Mouse (Mus musculus): Measurements from ENCODE around the gene Pomt2. TPM values are rescaled to one million over a fixed set of nuclear protein-coding genes. Genes with fewer than 3 reads are reported as not detected.

Pomt2 gene
- polyA plus RNA-seq, 1 experiment from 2014 or later: 16.1 TPM

DNA sequence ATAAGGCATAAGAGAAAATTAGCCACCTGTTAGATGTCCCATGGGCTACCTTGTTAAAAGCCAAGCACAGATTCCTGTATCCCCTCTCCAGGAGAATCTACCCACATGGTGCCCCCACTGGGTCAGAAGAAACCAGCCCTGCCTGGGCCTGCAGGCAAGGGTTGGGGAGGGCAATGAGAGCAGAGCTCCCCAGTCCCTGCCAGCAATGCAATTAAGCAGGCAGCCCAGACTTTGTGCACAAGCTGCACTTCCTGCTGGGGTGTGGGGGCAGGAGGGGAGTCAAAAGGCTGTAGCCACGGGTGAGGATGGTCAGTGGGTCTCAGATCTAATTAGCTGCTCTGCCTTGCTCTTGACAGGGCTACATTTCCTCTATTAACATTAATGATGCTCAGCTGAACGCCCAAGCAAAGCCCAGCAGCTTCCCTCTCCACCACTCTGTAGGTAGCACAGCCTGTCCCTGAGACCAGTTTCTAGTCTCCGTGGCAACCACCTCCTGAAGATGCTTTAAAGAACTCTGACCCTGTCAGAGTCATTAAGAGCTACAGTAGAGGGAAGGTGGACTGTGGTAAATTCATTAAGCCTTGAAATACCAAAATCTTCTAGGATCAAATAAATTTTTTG, 40.3 kb downstream of the Pomt2 start:
- WGBS: 52% methylated on average over 3 of the region's 3 CpGs
- Histone ChIP-seq H3K27me3 (ENCODE audit: insufficient read depth, poor library complexity, severe bottlenecking) (peaks cover 22% of the 10 kb centered on the region), H3K9me3 (no peaks in the 10 kb centered on the region), H3K4me1 (peaks cover 7% of the 10 kb centered on the region), H3K36me3 (peaks cover 32% of the 10 kb centered on the region; the same call in 1 of the 2 replicates), H3K4me3 (no peak overlapping the region), H3K27ac (no peak overlapping the region)
- no peak for DNase-seq (ENCODE audit: low spot score)

- no peak for DNase-seq (ENCODE audit: low spot score)
- H3K9me3 ChIP-seq: no peaks in the 10 kb centered on the region
- peaks cover 48% of the 10 kb centered on the region for H3K27me3 ChIP-seq (ENCODE audit: insufficient read depth, poor library complexity, severe bottlenecking)
- H3K4me1 ChIP-seq: peaks cover 15% of the 10 kb centered on the region
- WGBS: 85% methylated on average over 4 of the region's 4 CpGs
- no peak overlapping the region for H3K4me3 ChIP-seq
- H3K36me3 ChIP-seq: peaks cover 14% of the 10 kb centered on the region; the same call in 1 of the 2 replicates
- no peak overlapping the region for H3K27ac ChIP-seq
These were observed 43.0 kb downstream of the Pomt2 start for GRCm38 (mm10) chr12:87104796-87105195.

DNA sequence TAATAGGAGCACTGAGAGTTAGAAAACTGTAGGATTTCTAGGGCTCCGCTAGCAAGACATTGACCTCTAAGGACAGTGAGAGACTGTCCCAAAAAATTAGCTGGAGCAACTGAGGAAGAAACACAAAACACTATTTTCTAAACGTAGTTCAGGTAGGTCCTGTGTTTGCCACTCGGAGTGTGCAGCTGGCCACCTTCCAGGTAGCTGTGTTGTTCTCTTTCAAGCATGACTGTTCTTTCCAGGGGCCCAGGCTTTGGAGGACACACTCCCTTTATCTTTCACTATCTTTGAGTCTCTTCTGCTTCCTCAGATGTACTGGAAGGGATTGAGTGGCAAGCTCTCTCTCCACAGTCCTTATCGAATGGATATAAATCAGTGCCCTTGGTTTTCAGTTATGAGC, 44.3 kb downstream of the Pomt2 start:
- Histone ChIP-seq H3K4me1 (peaks cover 15% of the 10 kb centered on the region), H3K4me3 (no peak overlapping the region), H3K36me3 (peaks cover 5% of the 10 kb centered on the region; the same call in 1 of the 2 replicates), H3K27ac (no peak overlapping the region), H3K9me3 (no peaks in the 10 kb centered on the region), H3K27me3 (ENCODE audit: insufficient read depth, poor library complexity, severe bottlenecking) (peaks cover 61% of the 10 kb centered on the region)
- no peak for DNase-seq (ENCODE audit: low spot score)
- WGBS: 87% methylated on average over 4 of the region's 4 CpGs

DNA sequence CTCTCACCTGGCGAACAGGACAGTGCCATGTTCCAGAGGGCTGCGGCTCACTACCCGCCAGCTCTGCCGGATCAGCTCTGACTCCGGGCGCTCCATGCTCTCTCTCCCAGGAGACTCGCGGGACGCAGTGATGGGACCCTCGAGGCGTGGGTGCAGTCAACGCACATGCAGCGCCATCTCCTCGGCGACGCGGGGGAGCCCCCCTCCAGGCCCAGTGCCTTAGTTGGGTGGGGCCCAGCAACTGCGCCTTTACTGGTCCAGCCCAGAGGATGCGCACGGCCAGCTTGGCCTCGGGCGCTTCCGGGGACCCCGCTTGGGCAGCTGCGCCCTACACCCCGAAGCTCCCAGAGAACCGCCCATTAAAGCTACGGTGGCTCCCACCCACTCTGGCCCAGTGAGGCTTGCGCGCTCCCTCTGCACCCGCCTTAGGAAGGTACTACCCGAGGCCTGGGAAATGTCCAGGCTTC, 45.6 kb downstream of the Pomt2 start, which contains the start of gene Ngb:
Gene Ngb (minus strand): TSS at position 375 of the 467 bp plus-strand sequence.
- H3K4me1 ChIP-seq: peaks cover 15% of the 10 kb centered on the region
- 5% methylated on average over 32 of the region's 32 CpGs for WGBS
- H3K4me3 ChIP-seq: peak within 1 kb of the TSS; percentile 56
- H3K27me3 ChIP-seq (ENCODE audit: insufficient read depth, poor library complexity, severe bottlenecking): peaks cover 73% of the 10 kb centered on the region
- no peak within 1 kb of the TSS for H3K27ac ChIP-seq
- H3K9me3 ChIP-seq: no peaks in the 10 kb centered on the region
- no peaks in the 10 kb centered on the region for H3K36me3 ChIP-seq
- DNase-seq (ENCODE audit: low spot score): no peak

- peaks cover 78% of the 10 kb centered on the region for H3K27me3 ChIP-seq (ENCODE audit: insufficient read depth, poor library complexity, severe bottlenecking)
- no peak overlapping the region for H3K27ac ChIP-seq
- no peaks in the 10 kb centered on the region for H3K36me3 ChIP-seq
- H3K9me3 ChIP-seq: no peaks in the 10 kb centered on the region
- peaks cover 15% of the 10 kb centered on the region for H3K4me1 ChIP-seq
- WGBS: 84% methylated on average over 4 of the region's 4 CpGs
- no peak for DNase-seq (ENCODE audit: low spot score)
- H3K4me3 ChIP-seq: no peak overlapping the region
These were observed 47.4 kb downstream of the Pomt2 start for GRCm38 (mm10) chr12:87100331-87100730.

GRCm38 (mm10) chr12:87093671-87094070, 54.1 kb downstream of the Pomt2 start:
- H3K4me1 ChIP-seq: peaks cover 24% of the 10 kb centered on the region
- H3K27me3 ChIP-seq (ENCODE audit: insufficient read depth, poor library complexity, severe bottlenecking): peaks cover 23% of the 10 kb centered on the region

DNA sequence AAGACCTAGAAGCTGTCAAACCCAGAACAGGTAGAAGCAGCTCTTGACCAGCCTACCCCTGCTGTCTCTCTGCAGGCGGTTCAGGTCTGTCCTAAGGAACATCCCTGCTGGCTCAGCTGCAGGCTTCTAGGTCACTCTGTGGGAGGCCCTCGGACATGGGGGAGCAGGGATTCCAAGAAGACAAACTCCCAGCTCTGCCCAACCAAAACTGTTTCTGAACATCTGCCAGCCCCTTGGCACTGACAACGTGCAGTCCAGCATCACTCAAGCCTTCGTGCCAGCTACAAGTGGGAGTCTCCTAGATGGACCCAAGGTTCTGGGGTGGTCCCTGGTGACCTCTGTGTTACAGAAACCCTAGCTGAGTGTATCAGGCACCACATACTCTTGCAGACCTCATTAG, 54.5 kb downstream of the Pomt2 start:
- H3K4me3 ChIP-seq: no peak overlapping the region
- 63% methylated on average over 4 of the region's 4 CpGs for WGBS
- peaks cover 28% of the 10 kb centered on the region for H3K4me1 ChIP-seq
- no peak for DNase-seq (ENCODE audit: low spot score)
- no peaks in the 10 kb centered on the region for H3K36me3 ChIP-seq
- H3K9me3 ChIP-seq: no peaks in the 10 kb centered on the region
- peaks cover 19% of the 10 kb centered on the region for H3K27me3 ChIP-seq (ENCODE audit: insufficient read depth, poor library complexity, severe bottlenecking)
- H3K27ac ChIP-seq: no peak overlapping the region; the same call in 1 of the 2 replicates

More at GRCm38 (mm10) chr12:87093671-87094070, 54.1 kb downstream of the Pomt2 start:
- WGBS: 68% methylated on average over 6 of the region's 6 CpGs
- no peak overlapping the region for H3K4me3 ChIP-seq
- no peaks in the 10 kb centered on the region for H3K36me3 ChIP-seq
- DNase-seq (ENCODE audit: low spot score): no peak
- no peaks in the 10 kb centered on the region for H3K9me3 ChIP-seq
- H3K27ac ChIP-seq: no peak overlapping the region

DNA sequence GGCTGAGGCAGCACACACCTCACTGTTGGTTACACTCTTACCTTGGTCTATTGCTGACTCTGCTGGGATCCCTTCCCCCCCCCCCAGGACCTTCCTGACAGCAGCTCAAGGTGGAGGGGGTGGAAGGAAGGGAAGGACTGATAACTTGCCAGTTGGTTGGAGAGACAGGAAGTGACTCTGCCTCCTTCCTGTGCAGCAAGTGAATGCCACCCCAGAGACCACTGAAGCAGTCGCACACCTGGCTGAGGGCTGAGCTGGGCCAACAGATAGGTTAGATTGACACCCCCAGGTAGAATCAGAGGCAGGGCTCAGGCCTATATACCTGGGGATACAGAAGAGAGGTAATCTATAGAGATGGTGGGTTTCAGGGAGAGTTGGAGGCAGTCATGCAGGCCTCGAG, 55.9 kb downstream of the Pomt2 start:
- Histone ChIP-seq H3K36me3 (no peaks in the 10 kb centered on the region), H3K4me1 (peaks cover 29% of the 10 kb centered on the region), H3K9me3 (no peaks in the 10 kb centered on the region), H3K27ac (no peak overlapping the region; the same call in 1 of the 2 replicates), H3K27me3 (ENCODE audit: insufficient read depth, poor library complexity, severe bottlenecking) (peaks cover 7% of the 10 kb centered on the region; the same call in 1 of the 2 replicates), H3K4me3 (no peak overlapping the region)
- DNase-seq (ENCODE audit: low spot score): no peak
- WGBS: 75% methylated on average over 2 of the region's 2 CpGs

DNA sequence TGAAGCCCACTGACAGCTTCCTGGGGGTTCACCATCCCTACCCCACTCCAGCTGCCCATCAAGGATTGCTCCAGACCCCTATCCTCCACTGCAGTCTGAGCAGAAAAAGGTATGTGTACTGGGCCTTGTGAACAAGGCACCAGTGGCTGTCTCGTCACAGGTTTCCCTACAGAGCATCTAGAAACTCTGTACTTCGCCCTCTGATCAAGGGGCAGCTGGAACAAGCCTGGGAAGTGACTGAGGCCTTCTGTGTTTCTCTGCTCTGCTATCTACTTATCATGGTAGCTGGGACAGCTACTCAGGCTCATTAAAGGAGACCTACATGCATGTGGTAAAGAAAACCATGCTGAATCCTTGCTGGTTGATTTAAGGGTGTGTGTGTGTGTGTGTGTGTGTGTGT, 58.1 kb downstream of the Pomt2 start:
- H3K4me3 ChIP-seq: no peak overlapping the region

GRCm38 (mm10) chr12:87089255-87089654, 58.5 kb downstream of the Pomt2 start:
- Histone ChIP-seq H3K4me3 (no peak overlapping the region), H3K4me1 (peaks cover 29% of the 10 kb centered on the region), H3K9me3 (no peaks in the 10 kb centered on the region), H3K27ac (no peak overlapping the region), H3K27me3 (ENCODE audit: insufficient read depth, poor library complexity, severe bottlenecking) (peaks cover 14% of the 10 kb centered on the region; the same call in 1 of the 2 replicates), H3K36me3 (no peaks in the 10 kb centered on the region)
- no peak for DNase-seq (ENCODE audit: low spot score)
- 51% methylated on average over 4 of the region's 4 CpGs for WGBS

More for the DNA sequence above, 58.1 kb downstream of the Pomt2 start:
- no peak overlapping the region for H3K27ac ChIP-seq
- peaks cover 29% of the 10 kb centered on the region for H3K4me1 ChIP-seq
- no peaks in the 10 kb centered on the region for H3K9me3 ChIP-seq
- H3K36me3 ChIP-seq: no peaks in the 10 kb centered on the region
- DNase-seq (ENCODE audit: low spot score): no peak
- peaks cover 14% of the 10 kb centered on the region; the same call in 1 of the 2 replicates for H3K27me3 ChIP-seq (ENCODE audit: insufficient read depth, poor library complexity, severe bottlenecking)
- 64% methylated on average over 2 of the region's 2 CpGs for WGBS

DNA sequence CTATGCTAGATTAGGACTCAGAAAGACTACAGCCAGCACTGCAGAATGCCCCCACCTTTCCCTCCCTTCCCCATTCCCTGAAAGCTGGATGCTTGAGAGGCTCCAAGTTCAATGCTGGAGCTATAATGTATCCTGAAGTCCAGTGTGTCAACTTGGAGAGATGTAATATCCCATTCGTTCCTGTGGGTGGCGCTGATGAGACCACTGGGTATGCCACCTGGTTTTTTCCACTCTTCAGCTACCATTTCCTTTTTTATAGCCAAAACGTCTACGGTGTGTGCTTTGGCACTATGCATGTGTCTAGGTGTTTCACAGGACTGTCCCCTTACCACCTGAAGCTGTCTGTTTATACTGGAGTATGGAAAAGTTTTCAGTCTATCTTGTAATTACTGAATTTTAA, 59.4 kb downstream of the Pomt2 start:
- Histone ChIP-seq H3K27ac (no peak overlapping the region), H3K27me3 (ENCODE audit: insufficient read depth, poor library complexity, severe bottlenecking) (peaks cover 14% of the 10 kb centered on the region; the same call in 1 of the 2 replicates), H3K36me3 (no peaks in the 10 kb centered on the region), H3K4me3 (no peak overlapping the region), H3K9me3 (no peaks in the 10 kb centered on the region), H3K4me1 (peaks cover 29% of the 10 kb centered on the region)
- no peak for DNase-seq (ENCODE audit: low spot score)
- WGBS: 35% methylated on average over 4 of the region's 4 CpGs

- Histone ChIP-seq H3K27ac (no peak overlapping the region), H3K27me3 (ENCODE audit: insufficient read depth, poor library complexity, severe bottlenecking) (peaks cover 14% of the 10 kb centered on the region; the same call in 1 of the 2 replicates), H3K4me3 (no peak overlapping the region), H3K9me3 (no peaks in the 10 kb centered on the region), H3K36me3 (no peaks in the 10 kb centered on the region), H3K4me1 (peaks cover 27% of the 10 kb centered on the region)
- DNase-seq (ENCODE audit: low spot score): no peak
- 55% methylated on average over 7 of the region's 7 CpGs for WGBS
These were observed 60.5 kb downstream of the Pomt2 start for GRCm38 (mm10) chr12:87087236-87087635.

DNA sequence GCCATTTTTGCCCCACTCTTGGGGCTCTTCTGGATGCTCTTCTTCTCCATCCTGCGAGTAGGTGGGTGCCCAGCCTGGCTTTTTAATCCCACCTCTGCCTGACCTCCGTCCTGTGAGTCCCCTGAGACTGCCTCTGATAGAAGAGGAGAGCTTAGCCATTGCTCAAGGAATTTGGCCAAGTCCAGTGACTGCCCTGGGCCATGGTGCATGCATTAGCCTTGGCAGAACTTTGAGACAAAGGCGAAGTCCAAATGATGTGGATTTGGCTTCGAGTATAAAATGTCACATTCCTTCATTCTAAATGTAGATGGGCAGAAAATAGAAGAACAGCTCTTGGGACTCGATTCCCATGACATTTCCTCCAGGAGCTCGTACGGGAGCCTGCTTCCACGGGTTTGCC, 65.0 kb downstream of the Pomt2 start:
- H3K27me3 ChIP-seq (ENCODE audit: insufficient read depth, poor library complexity, severe bottlenecking): peaks cover 13% of the 10 kb centered on the region; the same call in 1 of the 2 replicates
- DNase-seq (ENCODE audit: low spot score): no peak
- no peaks in the 10 kb centered on the region for H3K36me3 ChIP-seq
- 81% methylated on average over 8 of the region's 8 CpGs for WGBS
- no peak overlapping the region for H3K4me3 ChIP-seq
- no peaks in the 10 kb centered on the region for H3K9me3 ChIP-seq
- no peaks in the 10 kb centered on the region for H3K4me1 ChIP-seq
- H3K27ac ChIP-seq: no peak overlapping the region
